23 mouse cellular contexts compared by ENCODE assay signal in genomic region chr9:44897024-44897423, GRCm38 (mm10).
"Had no signal": no experiment of that assay in that cellular context is flagged by ENCODE, and none has a peak within 500 bp of the region (broad histone marks: within the 10 kb centered on the region; RNA-seq: fewer than 3 reads in every experiment).

No protein-coding gene starts in this region.

- H3K27ac ChIP-seq: kidney, embryonic 15.5 days; limb, embryonic 12.5 days; limb, embryonic 15.5 days; liver, embryonic 14.5 days; macrophage; midbrain, embryonic 10.5 days; midbrain, embryonic 13.5 days; neural tube, embryonic 13.5 days had no signal

- ATAC-seq: liver, postnatal 0 days; lung, postnatal 0 days; midbrain, embryonic 13.5 days; midbrain, embryonic 16.5 days had no signal

- H3K4me1 ChIP-seq: kidney, embryonic 15.5 days; limb, embryonic 12.5 days; limb, embryonic 15.5 days; midbrain, embryonic 10.5 days; neural tube, embryonic 13.5 days had no signal

- H3K4me3 ChIP-seq: kidney, embryonic 15.5 days; limb, embryonic 12.5 days; limb, embryonic 15.5 days; midbrain, embryonic 10.5 days; midbrain, embryonic 13.5 days; myocyte; neural tube, embryonic 13.5 days had no signal

- H3K9me3 ChIP-seq: kidney, embryonic 15.5 days; limb, embryonic 12.5 days; limb, embryonic 15.5 days; midbrain, embryonic 10.5 days; midbrain, embryonic 13.5 days; neural tube, embryonic 13.5 days had no signal

- DNase-seq: kidney, adult 11 months; kidney, adult 8-10 months; kidney, postnatal 14 days; kidney, postnatal 4 days; layer of hippocampus, postnatal 36 days; left cerebral cortex, postnatal 4 days; liver, postnatal 0 days; lung, embryonic 14.5 days; retina, postnatal 1 day; right cerebral cortex, postnatal 25 days; thymus, postnatal 25 days had no signal

- H3K36me3 ChIP-seq: kidney, embryonic 15.5 days; limb, embryonic 12.5 days; limb, embryonic 15.5 days; midbrain, embryonic 10.5 days; midbrain, embryonic 13.5 days; neural tube, embryonic 13.5 days had no signal

- H3K27me3 ChIP-seq: kidney, embryonic 15.5 days; limb, embryonic 12.5 days; limb, embryonic 15.5 days; neural tube, embryonic 13.5 days had no signal

- H3K4me2 ChIP-seq: kidney, embryonic 15.5 days; limb, embryonic 12.5 days; limb, embryonic 15.5 days; liver, embryonic 11.5 days; lung, embryonic 14.5 days; midbrain, embryonic 13.5 days; neural tube, embryonic 13.5 days had no signal

- H3K9ac ChIP-seq: kidney, embryonic 15.5 days; limb, embryonic 12.5 days; limb, embryonic 15.5 days; liver, embryonic 14.5 days; liver, postnatal 0 days; lung, embryonic 14.5 days; midbrain, embryonic 13.5 days; neural tube, embryonic 13.5 days had no signal
